Mouse (Mus musculus): ENCODE results near the gene Tlr5. TPM values are rescaled to one million over a fixed set of nuclear protein-coding genes. Genes with fewer than 3 reads are reported as not detected.

The Tlr5 gene
- polyA plus RNA-seq (2012; rRNA removed), result 0.90 and 1.0 TPM in 2 replicates

- DNase-seq (ENCODE audit: low read depth, low spot score), result no peak
- WGBS, result 16% methylated on average over 21 of the region's 21 CpGs
Observed at GRCm38 (mm10) chr1:182954287-182955046, at the start of gene Tlr5. TSS of gene Tlr5 (plus strand) at chr1:182954788.

GRCm38 (mm10) chr1:182905669-182906068, 48.9 kb upstream of the Tlr5 start:
- WGBS, result 56% methylated on average over 3 of the region's 3 CpGs
- DNase-seq (ENCODE audit: low read depth, low spot score), result no peak

GRCm38 (mm10) chr1:182908050-182909036, 46.2 kb upstream of the Tlr5 start:
- DNase-seq (ENCODE audit: low read depth, low spot score), result peak; percentile 85
- 17% methylated on average over 14 of the region's 14 CpGs for WGBS

GRCm38 (mm10) chr1:182909066-182909465, 45.5 kb upstream of the Tlr5 start:
- 55% methylated on average over 3 of the region's 3 CpGs for WGBS
- no peak for DNase-seq (ENCODE audit: low read depth, low spot score)

GRCm38 (mm10) chr1:182909596-182909995, 45.0 kb upstream of the Tlr5 start:
- no peak for DNase-seq (ENCODE audit: low read depth, low spot score)
- 83% methylated on average over 5 of the region's 5 CpGs for WGBS

GRCm38 (mm10) chr1:182912591-182912990, 42.0 kb upstream of the Tlr5 start:
- 86% methylated on average over 2 of the region's 2 CpGs for WGBS

GRCm38 (mm10) chr1:182914121-182914908, 40.3 kb upstream of the Tlr5 start:
- no peak for DNase-seq (ENCODE audit: low read depth, low spot score)
- WGBS, result 52% methylated on average over 4 of the region's 4 CpGs

More at GRCm38 (mm10) chr1:182912591-182912990, 42.0 kb upstream of the Tlr5 start:
- no peak for DNase-seq (ENCODE audit: low read depth, low spot score)

GRCm38 (mm10) chr1:182916166-182916565, 38.4 kb upstream of the Tlr5 start:
- no peak for DNase-seq (ENCODE audit: low read depth, low spot score)
- 97% methylated on average over 5 of the region's 5 CpGs for WGBS

- DNase-seq (ENCODE audit: low read depth, low spot score), result no peak
- 65% methylated on average over 8 of the region's 8 CpGs for WGBS
Observed at GRCm38 (mm10) chr1:182918718-182919346, 35.8 kb upstream of the Tlr5 start.

- whole genome bisulfite sequencing, result 68% methylated on average over 4 of the region's 4 CpGs
Observed at GRCm38 (mm10) chr1:182922824-182923223, 31.8 kb upstream of the Tlr5 start.

GRCm38 (mm10) chr1:182926465-182926864, 28.1 kb upstream of the Tlr5 start:
- 33% methylated on average over 6 of the region's 6 CpGs for WGBS

More at GRCm38 (mm10) chr1:182922824-182923223, 31.8 kb upstream of the Tlr5 start:
- no peak for DNase-seq (ENCODE audit: low read depth, low spot score)

GRCm38 (mm10) chr1:182927878-182928851, 26.4 kb upstream of the Tlr5 start:
- no peak for DNase-seq (ENCODE audit: low read depth, low spot score)
- WGBS, result 69% methylated on average over 19 of the region's 19 CpGs

More at GRCm38 (mm10) chr1:182926465-182926864, 28.1 kb upstream of the Tlr5 start:
- DNase-seq (ENCODE audit: low read depth, low spot score), result no peak

GRCm38 (mm10) chr1:182935469-182935868, 19.1 kb upstream of the Tlr5 start:
- no peak for DNase-seq (ENCODE audit: low read depth, low spot score)
- WGBS, result 44% methylated on average over 6 of the region's 6 CpGs

- WGBS, result 62% methylated on average over 10 of the region's 10 CpGs
- no peak for DNase-seq (ENCODE audit: low read depth, low spot score)
Observed at GRCm38 (mm10) chr1:182937486-182938120, 17.0 kb upstream of the Tlr5 start.

GRCm38 (mm10) chr1:182941921-182942320, 12.7 kb upstream of the Tlr5 start:
- no peak for DNase-seq (ENCODE audit: low read depth, low spot score)
- WGBS, result 77% methylated on average over 2 of the region's 2 CpGs

GRCm38 (mm10) chr1:182943911-182944310, 10.7 kb upstream of the Tlr5 start:
- no peak for DNase-seq (ENCODE audit: low read depth, low spot score)
- WGBS, result 49% methylated on average over 3 of the region's 3 CpGs

GRCm38 (mm10) chr1:182944638-182945037, 9.9 kb upstream of the Tlr5 start:
- 49% methylated on average over 5 of the region's 5 CpGs for WGBS
- no peak for DNase-seq (ENCODE audit: low read depth, low spot score)
